Mouse (Mus musculus) 3134 (cell line): ENCODE measurements around the gene Htr5b.

Experiments used
- DNase-seq: peaks from one replicate; pipeline ENCODE4 v3.0.0-alpha.2; 2011; ENCODE audit warnings: low spot score; ENCODE audit not compliant: insufficient read length; ENCODE audit errors: extremely low read depth

The Htr5b gene

DNA sequence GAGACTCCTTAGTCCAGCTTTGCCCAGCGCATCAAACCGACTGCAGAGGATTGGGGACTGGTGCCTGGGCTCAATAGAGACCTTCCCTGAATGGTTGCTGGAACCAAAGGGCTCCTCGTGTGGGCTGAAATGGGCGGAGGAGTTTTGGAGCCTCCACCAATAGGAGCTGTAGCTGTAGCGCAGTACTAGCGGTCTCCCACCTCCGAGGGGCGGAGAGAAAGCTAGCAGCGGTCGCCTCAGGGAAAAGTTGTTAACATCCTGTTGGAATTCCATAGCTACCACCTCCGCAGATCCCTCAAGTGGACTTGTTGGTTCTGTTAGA, at the start of gene Htr5b:
Gene Htr5b, minus strand, starts transcription at position 67 of the 322 bp plus-strand sequence.
- no peak for DNase-seq

DNA sequence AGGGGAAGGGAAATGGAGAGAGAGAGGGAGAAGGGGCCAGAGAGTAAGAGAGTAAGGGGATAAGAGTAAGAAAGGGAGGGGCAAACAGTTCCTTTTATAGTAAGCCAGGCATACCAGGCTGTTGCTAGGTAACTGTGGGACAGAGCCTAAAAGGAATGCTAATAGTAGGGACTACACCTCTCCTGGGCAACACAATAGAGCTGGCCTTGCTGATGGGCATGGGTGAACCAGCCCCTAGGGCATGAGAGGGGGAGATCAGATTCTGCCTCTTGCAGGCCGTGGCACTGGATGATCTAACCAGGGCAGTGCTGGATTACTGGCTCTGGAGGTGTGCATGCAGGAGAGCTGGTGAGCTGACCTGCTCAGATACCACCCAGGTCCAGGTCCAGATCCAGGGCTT, 49.2 kb upstream of the Htr5b start:
- DNase-seq = no peak

DNA sequence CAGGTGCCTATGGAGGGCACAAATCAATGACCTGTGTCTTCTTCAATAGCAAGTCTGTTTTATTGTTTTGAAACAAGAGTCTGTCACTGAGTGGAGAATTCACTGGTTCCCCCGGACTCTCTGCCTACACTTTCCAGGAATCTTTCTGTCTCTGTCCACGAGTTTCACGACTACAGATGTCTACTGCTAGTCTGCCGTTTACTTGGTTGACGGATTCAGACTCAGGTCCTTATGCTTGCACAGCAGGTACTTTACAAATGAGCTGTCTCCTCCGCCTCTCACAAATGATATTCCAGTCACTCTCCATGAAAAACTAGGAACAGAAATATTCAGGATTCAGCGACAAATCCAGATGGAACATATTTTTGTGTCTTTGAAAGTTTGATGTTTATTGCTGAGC, 42.3 kb upstream of the Htr5b start:
- DNase-seq = no peak

GRCm38 (mm10) chr1:121567521-121568489, 39.5 kb upstream of the Htr5b start, which contains the start of gene Ddx18:
Gene Ddx18 (minus strand): TSS chr1:121567989.
- peak; percentile 94 for DNase-seq

GRCm38 (mm10) chr1:121557861-121558260, 29.6 kb upstream of the Htr5b start:
- no peak for DNase-seq

GRCm38 (mm10) chr1:121551457-121551835, 23.2 kb upstream of the Htr5b start:
- no peak for DNase-seq

DNA sequence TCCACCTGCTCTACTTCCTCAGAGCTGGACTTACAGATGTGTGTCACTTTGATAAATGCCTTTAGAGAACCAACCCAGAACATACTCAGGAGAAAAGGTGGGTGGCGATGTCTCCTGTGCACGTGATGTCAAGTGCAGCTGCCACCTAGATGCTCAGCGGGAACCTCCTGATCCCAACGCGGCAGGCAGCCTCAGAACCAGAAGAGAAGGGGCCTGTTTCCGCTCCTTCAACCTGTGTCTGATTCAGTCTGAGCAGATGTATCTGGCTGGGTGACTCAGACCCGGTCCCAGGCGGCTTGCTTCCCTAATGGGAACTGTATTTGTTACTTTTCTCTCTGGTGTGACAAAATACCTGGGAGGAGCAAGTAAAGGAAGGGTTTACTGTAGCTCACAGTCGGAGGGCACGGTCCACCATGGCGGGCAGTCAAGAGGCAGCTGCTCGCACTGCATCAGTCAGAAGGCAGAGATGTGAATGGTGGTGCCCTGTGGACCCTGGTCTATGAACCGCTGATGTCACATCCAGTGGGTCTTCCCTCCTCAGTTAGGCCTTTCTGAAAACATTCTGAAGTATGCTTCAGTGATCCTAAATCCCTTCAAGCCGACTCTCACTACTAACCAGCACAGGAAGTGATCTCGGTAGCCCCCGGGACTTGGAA, 22.7 kb upstream of the Htr5b start:
- DNase-seq = no peak

DNA sequence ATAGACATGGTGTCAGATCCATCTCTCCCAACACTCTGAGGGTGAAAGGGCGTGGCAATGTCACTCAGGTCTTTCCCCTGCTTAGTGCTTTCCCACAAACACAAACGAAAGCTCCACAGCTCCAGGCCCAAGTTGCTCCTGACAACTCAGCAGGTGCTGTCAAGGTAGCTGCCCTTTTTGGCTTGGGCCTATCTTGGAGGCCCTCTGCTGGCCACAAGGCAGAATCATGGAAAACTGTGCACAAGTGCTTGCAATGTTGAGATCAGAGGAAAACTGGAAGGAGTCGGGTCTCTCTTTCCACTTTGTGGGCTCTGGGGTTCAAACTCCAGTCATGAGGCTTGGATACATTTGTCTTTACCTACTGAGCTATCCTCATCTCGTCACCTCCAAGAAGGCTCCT, 21.2 kb upstream of the Htr5b start:
- DNase-seq = no peak

DNA sequence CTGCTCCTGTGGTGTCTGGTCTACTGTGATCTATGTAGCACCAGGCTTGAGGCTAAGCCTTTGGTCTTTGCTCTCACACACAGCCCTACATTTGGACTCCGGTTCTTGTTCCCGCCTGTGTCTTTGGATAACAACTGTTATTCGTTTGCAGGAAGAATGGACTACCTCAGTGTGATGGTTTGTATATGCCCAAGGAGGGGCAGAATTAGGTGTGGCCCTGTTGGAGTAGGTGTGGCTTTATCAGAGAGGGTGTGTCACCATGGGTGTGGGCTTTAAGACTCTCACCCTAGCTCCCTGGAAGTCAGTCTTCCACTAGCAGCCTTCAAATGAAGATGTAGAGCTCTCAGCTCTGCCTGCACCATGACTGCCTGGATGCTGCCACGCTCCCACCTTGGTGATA, 20.4 kb upstream of the Htr5b start:
- DNase-seq = no peak

GRCm38 (mm10) chr1:121546844-121547243, 18.6 kb upstream of the Htr5b start:
- no peak for DNase-seq

GRCm38 (mm10) chr1:121540361-121540760, 12.1 kb upstream of the Htr5b start:
- DNase-seq = no peak

DNA sequence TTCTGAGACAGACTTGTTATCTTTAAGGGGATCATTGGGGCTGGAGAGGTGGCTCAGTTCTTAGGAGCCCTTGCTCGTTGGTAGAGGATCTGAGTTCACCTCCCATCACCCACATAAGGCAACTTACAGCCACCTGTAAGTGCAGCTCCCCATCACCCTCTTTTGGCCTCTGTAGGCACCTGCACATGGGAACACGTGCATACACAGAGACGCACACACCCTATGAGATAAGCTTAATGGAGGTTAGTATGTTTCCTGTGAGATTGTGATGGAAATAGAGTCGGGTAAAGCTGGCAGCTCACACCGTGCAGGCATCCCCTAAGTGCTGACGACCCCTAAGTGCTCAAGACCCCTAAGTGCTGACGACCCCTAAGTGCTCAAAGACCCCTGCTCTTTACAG, 3.2 kb upstream of the Htr5b start:
- DNase-seq = no peak

DNA sequence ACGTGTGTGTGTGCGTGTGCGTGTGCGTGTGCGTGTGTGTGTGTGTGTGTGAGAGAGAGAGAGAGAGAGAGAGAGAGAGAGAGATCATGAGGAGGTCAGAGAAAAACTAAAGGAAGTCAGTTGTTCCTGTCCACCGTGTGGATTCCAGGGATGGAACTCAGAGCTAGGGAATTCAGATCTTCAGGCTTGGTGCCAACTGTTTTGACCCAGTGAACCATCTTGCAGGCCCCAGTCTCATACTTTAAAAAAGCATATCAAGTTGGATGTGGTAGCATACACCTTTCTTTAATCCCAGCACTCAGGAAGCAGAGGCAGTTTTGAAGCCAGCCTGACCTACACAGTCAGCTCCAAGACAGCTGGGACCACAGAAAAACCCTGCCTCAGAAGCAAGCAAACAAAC, 1.0 kb upstream of the Htr5b start:
- no peak for DNase-seq

DNA sequence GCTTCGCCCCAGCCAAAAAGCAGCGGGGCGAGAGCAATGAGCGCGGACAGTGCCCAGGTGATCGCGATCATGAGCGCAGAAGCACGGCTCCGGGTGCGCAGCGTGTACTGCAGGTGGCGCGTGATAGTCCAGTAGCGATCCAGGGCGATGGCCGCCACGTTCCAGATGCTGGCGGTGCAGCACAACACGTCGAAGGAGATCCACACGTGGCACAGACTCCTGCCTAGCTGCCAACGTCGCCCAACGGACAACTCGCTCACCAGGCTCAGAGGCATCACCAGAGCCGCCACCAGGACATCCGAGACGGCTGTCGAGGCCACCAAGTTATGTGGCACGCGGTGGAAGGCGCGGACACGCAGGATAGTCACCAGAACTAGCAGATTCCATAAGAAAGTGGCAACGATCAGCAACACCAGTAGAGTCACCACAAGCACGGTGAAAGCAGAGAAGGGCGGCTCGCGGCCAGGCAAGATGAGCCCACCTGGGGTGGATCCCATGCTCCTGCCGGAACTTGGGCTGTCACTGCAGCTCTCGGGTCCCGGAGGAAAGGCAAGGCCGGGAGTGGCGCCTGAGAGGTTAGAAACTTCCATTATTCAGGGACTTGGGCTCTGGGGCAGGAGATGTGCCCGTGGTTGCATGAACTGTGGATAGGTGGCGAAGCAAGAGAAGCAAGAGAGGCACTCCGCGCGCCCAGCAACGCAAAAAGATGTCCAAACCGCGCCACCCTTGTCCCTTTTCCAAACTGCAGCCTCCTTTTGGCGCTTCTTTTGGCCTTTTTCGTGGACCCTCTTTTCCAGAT, 466 bp downstream of the Htr5b start:
- no peak for DNase-seq

DNA sequence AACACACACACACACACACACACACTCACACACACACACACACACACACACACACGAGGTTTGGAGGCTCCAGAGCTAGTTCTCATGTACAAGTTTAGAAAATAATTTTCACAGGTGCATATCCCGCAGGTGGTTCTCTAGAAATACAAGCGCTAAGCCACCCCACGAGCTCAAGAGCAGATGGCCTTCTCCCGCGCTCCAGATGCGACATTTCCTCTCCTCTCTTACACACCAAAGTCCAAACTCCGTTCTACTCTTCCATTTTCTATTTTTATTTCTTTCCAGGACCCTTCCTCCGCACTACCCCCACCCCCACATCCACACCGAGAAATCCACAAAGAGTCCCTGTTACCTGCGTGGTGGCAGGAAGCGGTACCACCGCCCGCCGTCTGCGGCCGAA, 1.2 kb downstream of the Htr5b start:
- DNase-seq = no peak

DNA sequence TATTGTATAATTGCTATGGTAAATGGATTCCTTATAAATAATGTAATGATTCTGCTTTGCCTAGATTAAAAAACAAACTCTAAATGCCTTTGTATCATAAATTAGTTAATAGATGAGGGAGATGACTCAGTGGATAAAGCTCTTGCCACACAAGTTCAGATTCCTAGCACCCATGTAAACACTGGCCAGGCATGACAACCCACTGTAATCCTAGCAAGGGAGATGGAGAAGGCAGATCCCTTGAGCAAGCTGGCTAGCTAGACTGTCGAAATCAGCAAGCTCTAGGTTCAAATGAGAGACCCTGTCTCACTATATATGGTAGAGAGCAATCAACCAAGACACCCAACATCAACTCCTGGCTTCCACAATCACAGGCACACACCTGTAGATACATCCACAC, 9.7 kb downstream of the Htr5b start:
- DNase-seq = no peak

GRCm38 (mm10) chr1:121511966-121512365, 16.3 kb downstream of the Htr5b start:
- DNase-seq = no peak

- no peak for DNase-seq
Observed at GRCm38 (mm10) chr1:121511186-121511585, 17.1 kb downstream of the Htr5b start.

DNA sequence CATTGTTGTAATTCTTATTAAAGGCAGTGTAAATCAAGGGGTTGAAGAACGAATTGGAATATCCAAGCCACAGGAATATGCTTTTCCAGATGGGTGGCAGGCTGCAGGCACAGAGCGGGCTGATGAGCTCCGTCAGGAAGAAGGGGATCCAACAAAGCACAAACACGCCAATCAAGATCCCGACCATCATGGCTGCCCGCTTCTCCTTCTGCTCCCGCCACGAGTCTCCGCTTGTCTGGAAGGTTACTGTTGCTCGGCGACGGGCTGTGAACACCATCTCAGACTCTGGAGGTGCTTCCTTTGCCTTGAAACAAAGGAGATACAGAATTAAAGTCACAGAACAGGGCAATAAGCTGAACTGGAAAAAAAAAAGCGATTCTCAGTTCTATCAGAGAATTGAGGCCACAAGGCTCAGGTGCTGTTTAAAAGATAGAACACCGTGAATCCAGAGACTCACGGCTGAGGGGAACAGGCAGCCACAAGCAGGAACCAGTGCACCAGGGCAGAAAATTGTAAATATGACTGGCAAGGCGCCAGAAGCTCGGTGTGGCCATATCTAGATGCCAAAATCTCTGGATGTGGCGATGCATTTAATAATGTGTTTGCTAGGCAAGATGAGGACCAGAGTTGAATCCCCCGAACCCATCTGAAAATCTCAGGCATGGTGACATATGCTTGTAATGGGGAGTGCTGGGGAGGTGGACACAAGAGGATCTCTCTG, 17.7 kb downstream of the Htr5b start:
- DNase-seq = no peak

- DNase-seq = no peak
Observed at GRCm38 (mm10) chr1:121508729-121509128, 19.5 kb downstream of the Htr5b start.

- no peak for DNase-seq
Observed at GRCm38 (mm10) chr1:121497093-121497492, 31.2 kb downstream of the Htr5b start.
